In the genomic region with DNA sequence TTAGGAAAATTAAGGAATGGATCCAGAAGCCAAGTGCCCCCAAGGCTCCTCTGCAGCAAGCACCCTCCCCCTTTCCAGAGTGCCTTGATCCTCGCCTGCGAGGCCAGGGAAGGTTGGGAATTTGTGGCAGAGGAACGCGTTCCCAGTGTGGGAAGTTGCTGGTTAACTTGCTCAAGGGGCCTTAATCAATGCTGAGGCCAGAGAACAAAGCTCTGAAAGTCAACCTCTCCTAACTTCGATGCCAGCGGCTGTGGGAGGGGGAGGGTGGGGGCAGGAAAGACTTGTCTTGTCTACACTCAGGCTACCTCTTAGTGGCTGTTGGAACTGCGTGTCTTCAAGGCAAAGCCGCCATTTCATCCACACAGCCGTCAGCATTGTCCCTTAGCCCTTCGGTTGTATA, we compare ENCODE assay signal across 16 mouse cellular contexts. TPM values are rescaled to one million over a fixed set of nuclear protein-coding genes. Genes with fewer than 3 reads are reported as not detected.
A peak's percentile ranks its signal among the peaks of the same experiment; 100 is the strongest.
DNase-seq lines count a peak whose midpoint lies in the region; ATAC-seq lines count a peak whose summit lies in the region.
"Had no signal": no experiment of that assay in that cellular context is flagged by ENCODE, and none has a peak within 500 bp of the region (broad histone marks: within the 10 kb centered on the region; RNA-seq: fewer than 3 reads in every experiment).

No protein-coding gene starts in this region.

- no peaks in the 10 kb centered on the region for H3K9me3 ChIP-seq in kidney, embryonic 15.5 days (replicated peaks)
- no peaks in the 10 kb centered on the region for H3K9me3 ChIP-seq in embryonic facial prominence, embryonic 11.5 days (replicated peaks; ENCODE audit: control insufficient read depth, low read length)
- H3K9me3 ChIP-seq in intestine, embryonic 15.5 days = no peaks in the 10 kb centered on the region
- H3K9me3 ChIP-seq in stomach, embryonic 15.5 days = no peaks in the 10 kb centered on the region
- H3K9me3 ChIP-seq: liver, embryonic 13.5 days; neural tube, embryonic 13.5 days had no signal

- intact Hi-C loops in heart, postnatal 25 days (cut with DNase I) = no loop called here

- H3K27me3 ChIP-seq in kidney, embryonic 15.5 days = no peaks in the 10 kb centered on the region
- no peaks in the 10 kb centered on the region for H3K27me3 ChIP-seq in embryonic facial prominence, embryonic 11.5 days (ENCODE audit: control insufficient read depth, insufficient read depth, low read length)
- H3K27me3 ChIP-seq in intestine, embryonic 15.5 days (replicated peaks) = no peaks in the 10 kb centered on the region
- H3K27me3 ChIP-seq in stomach, embryonic 15.5 days (replicated peaks) = no peaks in the 10 kb centered on the region
- H3K27me3 ChIP-seq: liver, embryonic 13.5 days; neural tube, embryonic 13.5 days had no signal

- no peak for DNase-seq in kidney, adult 8-10 months
- DNase-seq in embryonic facial prominence, embryonic 11.5 days (ENCODE audit: low spot score) = no peak
- DNase-seq in right cerebral cortex, adult 2 months (ENCODE audit: low spot score in 2 of 2) = no peak
- no peak for DNase-seq in heart, postnatal 25 days (ENCODE audit: low spot score)
- DNase-seq: heart, adult 11 months; liver, embryonic 13.5 days had no signal

- H3K36me3 ChIP-seq in kidney, embryonic 15.5 days = no peaks in the 10 kb centered on the region
- no peaks in the 10 kb centered on the region for H3K36me3 ChIP-seq in embryonic facial prominence, embryonic 11.5 days (replicated peaks; ENCODE audit: control insufficient read depth, insufficient read depth, low read depth, low read length)
- H3K36me3 ChIP-seq in intestine, embryonic 15.5 days = no peaks in the 10 kb centered on the region
- H3K36me3 ChIP-seq in stomach, embryonic 15.5 days = no peaks in the 10 kb centered on the region
- H3K36me3 ChIP-seq: liver, embryonic 13.5 days; neural tube, embryonic 13.5 days had no signal

- H3K4me3 ChIP-seq in kidney, embryonic 15.5 days (replicated peaks) = peak overlapping the region; percentile 37
- H3K4me3 ChIP-seq in embryonic facial prominence, embryonic 11.5 days (ENCODE audit: low read depth, low read length) = peak overlapping the region; percentile 7; the same call in 1 of the 2 replicates
- H3K4me3 ChIP-seq in intestine, embryonic 15.5 days (replicated peaks) = peak overlapping the region; percentile 44
- H3K4me3 ChIP-seq in stomach, embryonic 15.5 days (replicated peaks) = peak overlapping the region; percentile 42
- H3K4me3 ChIP-seq: liver, embryonic 13.5 days; neural tube, embryonic 13.5 days had no signal

- WGBS in kidney, embryonic 15.5 days = 56% methylated on average over 10 of the region's 10 CpGs
- 49% methylated on average over 10 of the region's 10 CpGs for WGBS in embryonic facial prominence, embryonic 11.5 days
- 49% methylated on average over 10 of the region's 10 CpGs for WGBS in intestine, embryonic 15.5 days
- 46% methylated on average over 10 of the region's 10 CpGs for WGBS in stomach, embryonic 15.5 days

- 0 out of 2 replicates have a peak overlapping the region, but pooled peaks have one; percentile 4 for H3K9ac ChIP-seq in kidney, embryonic 15.5 days
- H3K9ac ChIP-seq in embryonic facial prominence, embryonic 11.5 days (replicated peaks; ENCODE audit: low read length) = peak overlapping the region; percentile 7; the same call in 1 of the 2 replicates
- peak overlapping the region; percentile 29 for H3K9ac ChIP-seq in intestine, embryonic 15.5 days
- no peak overlapping the region for H3K9ac ChIP-seq in stomach, embryonic 15.5 days
- H3K9ac ChIP-seq: liver, embryonic 13.5 days; neural tube, embryonic 13.5 days had no signal

- peak overlapping the region; percentile 50 for H3K4me2 ChIP-seq in kidney, embryonic 15.5 days
- peak overlapping the region; percentile 13 for H3K4me2 ChIP-seq in embryonic facial prominence, embryonic 11.5 days (ENCODE audit: low read depth, low read length)
- peak overlapping the region; percentile 56 for H3K4me2 ChIP-seq in intestine, embryonic 15.5 days (replicated peaks)
- peak overlapping the region; percentile 49 for H3K4me2 ChIP-seq in stomach, embryonic 15.5 days
- H3K4me2 ChIP-seq: liver, embryonic 13.5 days; neural tube, embryonic 13.5 days had no signal

- H3K4me1 ChIP-seq in kidney, embryonic 15.5 days = peaks cover 25% of the 10 kb centered on the region
- H3K4me1 ChIP-seq in embryonic facial prominence, embryonic 11.5 days (ENCODE audit: control insufficient read depth, insufficient read depth, low read length) = no peaks in the 10 kb centered on the region
- H3K4me1 ChIP-seq in intestine, embryonic 15.5 days (replicated peaks) = peaks cover 17% of the 10 kb centered on the region
- 0 out of 2 replicates have a peak, but pooled peaks cover 7% of the 10 kb centered on the region for H3K4me1 ChIP-seq in stomach, embryonic 15.5 days
- H3K4me1 ChIP-seq: neural tube, embryonic 13.5 days had no signal

- ATAC-seq in kidney, embryonic 15.5 days (replicated peaks; ENCODE audit: low FRiP score) = no peak
- ATAC-seq in embryonic facial prominence, embryonic 11.5 days (replicated peaks; ENCODE audit: insufficient number of reproducible peaks, low FRiP score, low TSS enrichment, low read depth) = no peak
- ATAC-seq in intestine, embryonic 15.5 days = no peak
- ATAC-seq in stomach, embryonic 15.5 days (ENCODE audit: insufficient read depth, low FRiP score, low read depth) = no peak
- ATAC-seq: activated CD4-positive, CD25-positive, alpha-beta regulatory T cell, adult 4 months; hindbrain, postnatal 0 days had no signal

- H3K27ac ChIP-seq in kidney, embryonic 15.5 days = peak overlapping the region; percentile 56
- no peak overlapping the region for H3K27ac ChIP-seq in embryonic facial prominence, embryonic 11.5 days (replicated peaks; ENCODE audit: low read depth, low read length)
- peak overlapping the region; percentile 66 for H3K27ac ChIP-seq in intestine, embryonic 15.5 days
- H3K27ac ChIP-seq in stomach, embryonic 15.5 days = peak overlapping the region; percentile 96; the same call in 1 of the 2 replicates
- H3K27ac ChIP-seq: hindbrain, postnatal 0 days; liver, embryonic 13.5 days; neural tube, embryonic 13.5 days had no signal

RNA-seq across cellular contexts. Expression of gene Ttll10, which starts 1.5 kb away (rescaled TPM):
- 7.8 TPM in 2 replicates for polyA plus RNA-seq in kidney, embryonic 15.5 days (2015; fragmentation: Nextera tagmentation; extraction: Ambion mirVana)
- polyA plus RNA-seq in embryonic facial prominence, embryonic 11.5 days (2014; fragmentation: Nextera tagmentation; extraction: Ambion mirVana) = 0.38 and 0.78 TPM in 2 replicates
- polyA plus RNA-seq in intestine, embryonic 15.5 days (2015; fragmentation: Nextera tagmentation; extraction: Ambion mirVana) = 3.1 and 3.9 TPM in 2 replicates
- polyA plus RNA-seq in stomach, embryonic 15.5 days (2015; fragmentation: Nextera tagmentation; extraction: Ambion mirVana) = 4.1 and 5.0 TPM in 2 replicates
- not detected for total RNA-seq in heart, postnatal 25 days (2021)
- total RNA-seq: common myeloid progenitor, adult 5-6 weeks; megakaryocyte-erythroid progenitor cell, adult 5-6 weeks had no signal
- polyA plus RNA-seq: activated CD4-positive, CD25-positive, alpha-beta regulatory T cell, adult 4 months; heart, postnatal 0 days; neural tube, embryonic 13.5 days had no signal

RNA-seq across cellular contexts. Expression of gene Tnfrsf18, which starts 31.7 kb away (rescaled TPM):
- 1.7 and 2.4 TPM in 2 replicates for polyA plus RNA-seq in kidney, embryonic 15.5 days (2015; fragmentation: Nextera tagmentation; extraction: Ambion mirVana)
- 0.38 and 0.55 TPM in 2 replicates for polyA plus RNA-seq in embryonic facial prominence, embryonic 11.5 days (2014; fragmentation: Nextera tagmentation; extraction: Ambion mirVana)
- polyA plus RNA-seq in intestine, embryonic 15.5 days (2015; fragmentation: Nextera tagmentation; extraction: Ambion mirVana) = 1.1 and 1.6 TPM in 2 replicates
- 2.3 and 2.5 TPM in 2 replicates for polyA plus RNA-seq in stomach, embryonic 15.5 days (2015; fragmentation: Nextera tagmentation; extraction: Ambion mirVana)
- under 1 TPM in 1 of 2 experiments, not detected in 1; 0.34 TPM for total RNA-seq in heart, postnatal 25 days (2021)
- total RNA-seq: layer of hippocampus, adult 8-10 months had no signal

RNA-seq across cellular contexts. Expression of gene Tnfrsf4, which starts 44.1 kb away (rescaled TPM):
- polyA plus RNA-seq in kidney, embryonic 15.5 days (2015; fragmentation: Nextera tagmentation; extraction: Ambion mirVana) = 0.72 and 0.78 TPM in 2 replicates
- 0.21 and 0.34 TPM in 2 replicates for polyA plus RNA-seq in embryonic facial prominence, embryonic 11.5 days (2014; fragmentation: Nextera tagmentation; extraction: Ambion mirVana)
- 0.49 and 0.52 TPM in 2 replicates for polyA plus RNA-seq in intestine, embryonic 15.5 days (2015; fragmentation: Nextera tagmentation; extraction: Ambion mirVana)
- 0.64 and 1.1 TPM in 2 replicates for polyA plus RNA-seq in stomach, embryonic 15.5 days (2015; fragmentation: Nextera tagmentation; extraction: Ambion mirVana)
- total RNA-seq in heart, postnatal 25 days (2021) = under 1 TPM in 1 of 2 experiments, not detected in 1; 0.23 TPM
- total RNA-seq: common myeloid progenitor, adult 5-6 weeks had no signal

RNA-seq across cellular contexts. Expression of gene 9430015G10Rik, which starts 52.1 kb away (rescaled TPM):
- polyA plus RNA-seq in kidney, embryonic 15.5 days (2015; fragmentation: Nextera tagmentation; extraction: Ambion mirVana) = 39.4 and 42.8 TPM in 2 replicates
- 47.4 and 48.7 TPM in 2 replicates for polyA plus RNA-seq in embryonic facial prominence, embryonic 11.5 days (2014; fragmentation: Nextera tagmentation; extraction: Ambion mirVana)
- polyA plus RNA-seq in intestine, embryonic 15.5 days (2015; fragmentation: Nextera tagmentation; extraction: Ambion mirVana) = 22.2 and 22.8 TPM in 2 replicates
- 27.3 and 29.9 TPM in 2 replicates for polyA plus RNA-seq in stomach, embryonic 15.5 days (2015; fragmentation: Nextera tagmentation; extraction: Ambion mirVana)
- total RNA-seq in heart, postnatal 25 days (2021) = 1 to 10 TPM; 3.3 to 3.6 TPM
